Mouse (Mus musculus): ENCODE data around the gene Chrm5.

The Chrm5 gene

GRCm38 (mm10) chr2:112480669-112481068, at the start of gene Chrm5:
TSS of gene Chrm5 (minus strand) at chr2:112480769.
- DNase-seq (ENCODE audit: low read depth, low spot score) = no peak

GRCm38 (mm10) chr2:112526933-112527332, 46.4 kb upstream of the Chrm5 start:
- no peak for DNase-seq (ENCODE audit: low read depth, low spot score)

- DNase-seq (ENCODE audit: low read depth, low spot score) = no peak
Measured at GRCm38 (mm10) chr2:112520526-112521482, 40.2 kb upstream of the Chrm5 start.

- no peak for DNase-seq (ENCODE audit: low read depth, low spot score)
Measured at GRCm38 (mm10) chr2:112518541-112518940, 38.0 kb upstream of the Chrm5 start.

GRCm38 (mm10) chr2:112517218-112517617, 36.6 kb upstream of the Chrm5 start:
- no peak for DNase-seq (ENCODE audit: low read depth, low spot score)

- DNase-seq (ENCODE audit: low read depth, low spot score) = no peak
Measured at GRCm38 (mm10) chr2:112516728-112517127, 36.2 kb upstream of the Chrm5 start.

GRCm38 (mm10) chr2:112513036-112513435, 32.5 kb upstream of the Chrm5 start:
- no peak for DNase-seq (ENCODE audit: low read depth, low spot score)

- no peak for DNase-seq (ENCODE audit: low read depth, low spot score)
Measured at GRCm38 (mm10) chr2:112510140-112510539, 29.6 kb upstream of the Chrm5 start.

- DNase-seq (ENCODE audit: low read depth, low spot score) = no peak
Measured at GRCm38 (mm10) chr2:112507444-112507843, 26.9 kb upstream of the Chrm5 start.

- DNase-seq (ENCODE audit: low read depth, low spot score) = no peak
Measured at GRCm38 (mm10) chr2:112506841-112507435, 26.4 kb upstream of the Chrm5 start.

GRCm38 (mm10) chr2:112503978-112504377, 23.4 kb upstream of the Chrm5 start:
- no peak for DNase-seq (ENCODE audit: low read depth, low spot score)

- DNase-seq (ENCODE audit: low read depth, low spot score) = peak; percentile 47
Measured at GRCm38 (mm10) chr2:112501209-112501608, 20.6 kb upstream of the Chrm5 start.

GRCm38 (mm10) chr2:112497851-112498250, 17.3 kb upstream of the Chrm5 start:
- DNase-seq (ENCODE audit: low read depth, low spot score) = no peak

- no peak for DNase-seq (ENCODE audit: low read depth, low spot score)
Measured at GRCm38 (mm10) chr2:112493539-112494260, 13.1 kb upstream of the Chrm5 start.

- DNase-seq (ENCODE audit: low read depth, low spot score) = peak; percentile 52
Measured at GRCm38 (mm10) chr2:112492856-112493538, 12.4 kb upstream of the Chrm5 start, which contains the start of gene Aven. TSS of gene Aven (plus strand) at chr2:112492964.

- no peak for DNase-seq (ENCODE audit: low read depth, low spot score)
Measured at GRCm38 (mm10) chr2:112492431-112492855, 11.9 kb upstream of the Chrm5 start.

- no peak for DNase-seq (ENCODE audit: low read depth, low spot score)
Measured at GRCm38 (mm10) chr2:112491629-112492028, 11.1 kb upstream of the Chrm5 start.

GRCm38 (mm10) chr2:112490483-112491196, 10.1 kb upstream of the Chrm5 start:
- no peak for DNase-seq (ENCODE audit: low read depth, low spot score)

GRCm38 (mm10) chr2:112484886-112485285, 4.3 kb upstream of the Chrm5 start:
- DNase-seq (ENCODE audit: low read depth, low spot score) = no peak

- DNase-seq (ENCODE audit: low read depth, low spot score) = no peak
Measured at GRCm38 (mm10) chr2:112483334-112483651, 2.7 kb upstream of the Chrm5 start.
